Mouse (Mus musculus): Measurements from ENCODE around the gene Rfxap. TPM values are rescaled to one million over a fixed set of nuclear protein-coding genes. Genes with fewer than 3 reads are reported as not detected.
A peak's percentile ranks its signal among the peaks of the same experiment; 100 is the strongest.

Rfxap gene
- polyA plus RNA-seq (2014; fragmentation: Nextera tagmentation; extraction: Ambion mirVana) = 45.4 and 59.8 TPM in 2 replicates

- H3K9me3 ChIP-seq (ENCODE audit: control insufficient read depth, low read length) = no peaks in the 10 kb centered on the region
- ATAC-seq (ENCODE audit: low FRiP score, low TSS enrichment) = peak; percentile 92
- no peaks in the 10 kb centered on the region for H3K27me3 ChIP-seq (ENCODE audit: control insufficient read depth, insufficient read depth, low read length)
- DNase-seq = peak; percentile 99
- H3K4me2 ChIP-seq (ENCODE audit: low read length) = peak within 1 kb of the TSS; percentile 92
- WGBS = under 1% methylated on average over 52 of the region's 52 CpGs
- H3K27ac ChIP-seq (replicated peaks; ENCODE audit: low read depth, low read length) = peak within 1 kb of the TSS; percentile 97
- H3K9ac ChIP-seq (replicated peaks; ENCODE audit: low read length) = peak within 1 kb of the TSS; percentile 94
- peak within 1 kb of the TSS; percentile 92 for H3K4me3 ChIP-seq (replicated peaks; ENCODE audit: low read depth, low read length)
- peaks cover 22% of the 10 kb centered on the region for H3K36me3 ChIP-seq (ENCODE audit: control insufficient read depth, insufficient read depth, low read length)
- peaks cover 20% of the 10 kb centered on the region for H3K4me1 ChIP-seq (ENCODE audit: control insufficient read depth, insufficient read depth, low read length)
These were observed at the start of gene Rfxap for GRCm38 (mm10) chr3:54807666-54808217. Rfxap (minus strand) TSS chr3:54807791.

GRCm38 (mm10) chr3:54835421-54835820 lies 27.8 kb upstream of the Rfxap start:
- Histone ChIP-seq H3K9ac (replicated peaks; ENCODE audit: low read length) (no peak overlapping the region), H3K27me3 (ENCODE audit: control insufficient read depth, insufficient read depth, low read length) (no peaks in the 10 kb centered on the region), H3K9me3 (ENCODE audit: control insufficient read depth, low read length) (no peaks in the 10 kb centered on the region), H3K36me3 (ENCODE audit: control insufficient read depth, insufficient read depth, low read length) (no peaks in the 10 kb centered on the region), H3K4me1 (ENCODE audit: control insufficient read depth, insufficient read depth, low read length) (no peaks in the 10 kb centered on the region), H3K27ac (replicated peaks; ENCODE audit: low read depth, low read length) (no peak overlapping the region), H3K4me3 (replicated peaks; ENCODE audit: low read depth, low read length) (no peak overlapping the region), H3K4me2 (ENCODE audit: low read length) (no peak overlapping the region)
- 54% methylated on average over 2 of the region's 2 CpGs for WGBS
- DNase-seq (peak; percentile 18), ATAC-seq (ENCODE audit: low FRiP score, low TSS enrichment) (no peak)

GRCm38 (mm10) chr3:54832491-54832890 lies 24.9 kb upstream of the Rfxap start:
- ATAC-seq (ENCODE audit: low FRiP score, low TSS enrichment) (no peak), DNase-seq (no peak)
- H3K27me3 ChIP-seq (ENCODE audit: control insufficient read depth, insufficient read depth, low read length) = no peaks in the 10 kb centered on the region
- H3K4me3 ChIP-seq (replicated peaks; ENCODE audit: low read depth, low read length) = no peak overlapping the region
- H3K4me1 ChIP-seq (ENCODE audit: control insufficient read depth, insufficient read depth, low read length) = no peaks in the 10 kb centered on the region
- H3K4me2 ChIP-seq (ENCODE audit: low read length) = no peak overlapping the region
- H3K27ac ChIP-seq (replicated peaks; ENCODE audit: low read depth, low read length) = no peak overlapping the region
- H3K9me3 ChIP-seq (ENCODE audit: control insufficient read depth, low read length) = no peaks in the 10 kb centered on the region
- no peaks in the 10 kb centered on the region for H3K36me3 ChIP-seq (ENCODE audit: control insufficient read depth, insufficient read depth, low read length)
- no peak overlapping the region for H3K9ac ChIP-seq (replicated peaks; ENCODE audit: low read length)
- WGBS = 89% methylated on average over 3 of the region's 3 CpGs

GRCm38 (mm10) chr3:54822526-54822925 lies 14.9 kb upstream of the Rfxap start:
- Histone ChIP-seq H3K27ac (replicated peaks; ENCODE audit: low read depth, low read length) (no peak overlapping the region), H3K9me3 (ENCODE audit: control insufficient read depth, low read length) (no peaks in the 10 kb centered on the region), H3K27me3 (ENCODE audit: control insufficient read depth, insufficient read depth, low read length) (no peaks in the 10 kb centered on the region), H3K4me1 (ENCODE audit: control insufficient read depth, insufficient read depth, low read length) (no peaks in the 10 kb centered on the region), H3K4me3 (replicated peaks; ENCODE audit: low read depth, low read length) (no peak overlapping the region), H3K9ac (replicated peaks; ENCODE audit: low read length) (no peak overlapping the region), H3K4me2 (ENCODE audit: low read length) (no peak overlapping the region), H3K36me3 (ENCODE audit: control insufficient read depth, insufficient read depth, low read length) (no peaks in the 10 kb centered on the region)
- whole genome bisulfite sequencing = 69% methylated on average over 5 of the region's 5 CpGs
- peak; percentile 52 for DNase-seq
- ATAC-seq (ENCODE audit: low FRiP score, low TSS enrichment) = no peak

GRCm38 (mm10) chr3:54815292-54815691 lies 7.7 kb upstream of the Rfxap start:
- H3K27me3 ChIP-seq (ENCODE audit: control insufficient read depth, insufficient read depth, low read length) = no peaks in the 10 kb centered on the region
- H3K4me2 ChIP-seq (ENCODE audit: low read length) = no peak overlapping the region
- no peaks in the 10 kb centered on the region for H3K9me3 ChIP-seq (ENCODE audit: control insufficient read depth, low read length)
- H3K9ac ChIP-seq (replicated peaks; ENCODE audit: low read length) = no peak overlapping the region
- ATAC-seq (ENCODE audit: low FRiP score, low TSS enrichment) (no peak), DNase-seq (peak; percentile 86)
- 28% methylated on average over 3 of the region's 3 CpGs for WGBS
- no peak overlapping the region for H3K27ac ChIP-seq (replicated peaks; ENCODE audit: low read depth, low read length)
- H3K36me3 ChIP-seq (ENCODE audit: control insufficient read depth, insufficient read depth, low read length) = no peaks in the 10 kb centered on the region
- no peak overlapping the region for H3K4me3 ChIP-seq (replicated peaks; ENCODE audit: low read depth, low read length)
- H3K4me1 ChIP-seq (ENCODE audit: control insufficient read depth, insufficient read depth, low read length) = no peaks in the 10 kb centered on the region

GRCm38 (mm10) chr3:54814622-54815021 lies 7.0 kb upstream of the Rfxap start:
- no peak overlapping the region for H3K9ac ChIP-seq (replicated peaks; ENCODE audit: low read length)
- ATAC-seq (ENCODE audit: low FRiP score, low TSS enrichment) (no peak), DNase-seq (no peak)
- 85% methylated on average over 6 of the region's 6 CpGs for WGBS
- H3K27ac ChIP-seq (replicated peaks; ENCODE audit: low read depth, low read length) = no peak overlapping the region
- H3K9me3 ChIP-seq (ENCODE audit: control insufficient read depth, low read length) = no peaks in the 10 kb centered on the region
- no peaks in the 10 kb centered on the region for H3K27me3 ChIP-seq (ENCODE audit: control insufficient read depth, insufficient read depth, low read length)
- H3K4me1 ChIP-seq (ENCODE audit: control insufficient read depth, insufficient read depth, low read length) = no peaks in the 10 kb centered on the region
- H3K4me3 ChIP-seq (replicated peaks; ENCODE audit: low read depth, low read length) = no peak overlapping the region
- no peaks in the 10 kb centered on the region for H3K36me3 ChIP-seq (ENCODE audit: control insufficient read depth, insufficient read depth, low read length)
- no peak overlapping the region for H3K4me2 ChIP-seq (ENCODE audit: low read length)

- DNase-seq (peak; percentile 38), ATAC-seq (ENCODE audit: low FRiP score, low TSS enrichment) (no peak)
- no peak overlapping the region for H3K4me3 ChIP-seq (replicated peaks; ENCODE audit: low read depth, low read length)
- H3K9ac ChIP-seq (replicated peaks; ENCODE audit: low read length) = no peak overlapping the region
- H3K27me3 ChIP-seq (ENCODE audit: control insufficient read depth, insufficient read depth, low read length) = no peaks in the 10 kb centered on the region
- H3K4me2 ChIP-seq (ENCODE audit: low read length) = no peak overlapping the region
- H3K36me3 ChIP-seq (ENCODE audit: control insufficient read depth, insufficient read depth, low read length) = no peaks in the 10 kb centered on the region
- H3K27ac ChIP-seq (replicated peaks; ENCODE audit: low read depth, low read length) = no peak overlapping the region
- WGBS = 64% methylated on average over 6 of the region's 6 CpGs
- no peaks in the 10 kb centered on the region for H3K9me3 ChIP-seq (ENCODE audit: control insufficient read depth, low read length)
- no peaks in the 10 kb centered on the region for H3K4me1 ChIP-seq (ENCODE audit: control insufficient read depth, insufficient read depth, low read length)
These were observed 5.9 kb upstream of the Rfxap start for GRCm38 (mm10) chr3:54813418-54813988.

GRCm38 (mm10) chr3:54811616-54812015 lies 4.0 kb upstream of the Rfxap start:
- H3K4me3 ChIP-seq (replicated peaks; ENCODE audit: low read depth, low read length) = no peak overlapping the region
- H3K4me1 ChIP-seq (ENCODE audit: control insufficient read depth, insufficient read depth, low read length) = peaks cover 4% of the 10 kb centered on the region; the same call in 1 of the 2 replicates
- DNase-seq (no peak), ATAC-seq (ENCODE audit: low FRiP score, low TSS enrichment) (no peak)
- no peaks in the 10 kb centered on the region for H3K9me3 ChIP-seq (ENCODE audit: control insufficient read depth, low read length)
- H3K27ac ChIP-seq (replicated peaks; ENCODE audit: low read depth, low read length) = no peak overlapping the region
- 59% methylated on average over 1 of the region's 1 CpGs for WGBS
- no peaks in the 10 kb centered on the region for H3K27me3 ChIP-seq (ENCODE audit: control insufficient read depth, insufficient read depth, low read length)
- H3K36me3 ChIP-seq (ENCODE audit: control insufficient read depth, insufficient read depth, low read length) = no peaks in the 10 kb centered on the region
- no peak overlapping the region for H3K9ac ChIP-seq (replicated peaks; ENCODE audit: low read length)
- no peak overlapping the region for H3K4me2 ChIP-seq (ENCODE audit: low read length)

- WGBS = 77% methylated on average over 5 of the region's 5 CpGs
- H3K9ac ChIP-seq (replicated peaks; ENCODE audit: low read length) = no peak overlapping the region
- H3K36me3 ChIP-seq (ENCODE audit: control insufficient read depth, insufficient read depth, low read length) = peaks cover 9% of the 10 kb centered on the region
- no peaks in the 10 kb centered on the region for H3K27me3 ChIP-seq (ENCODE audit: control insufficient read depth, insufficient read depth, low read length)
- H3K27ac ChIP-seq (replicated peaks; ENCODE audit: low read depth, low read length) = no peak overlapping the region
- H3K9me3 ChIP-seq (ENCODE audit: control insufficient read depth, low read length) = no peaks in the 10 kb centered on the region
- H3K4me3 ChIP-seq (replicated peaks; ENCODE audit: low read depth, low read length) = no peak overlapping the region
- ATAC-seq (ENCODE audit: low FRiP score, low TSS enrichment) = no peak
- DNase-seq = no peak
- H3K4me1 ChIP-seq (ENCODE audit: control insufficient read depth, insufficient read depth, low read length) = peaks cover 20% of the 10 kb centered on the region
- no peak overlapping the region for H3K4me2 ChIP-seq (ENCODE audit: low read length)
These were observed 1.5 kb upstream of the Rfxap start for GRCm38 (mm10) chr3:54809111-54809510.
